Mouse (Mus musculus): ENCODE data around the gene Glt6d1.

The Glt6d1 gene

DNA sequence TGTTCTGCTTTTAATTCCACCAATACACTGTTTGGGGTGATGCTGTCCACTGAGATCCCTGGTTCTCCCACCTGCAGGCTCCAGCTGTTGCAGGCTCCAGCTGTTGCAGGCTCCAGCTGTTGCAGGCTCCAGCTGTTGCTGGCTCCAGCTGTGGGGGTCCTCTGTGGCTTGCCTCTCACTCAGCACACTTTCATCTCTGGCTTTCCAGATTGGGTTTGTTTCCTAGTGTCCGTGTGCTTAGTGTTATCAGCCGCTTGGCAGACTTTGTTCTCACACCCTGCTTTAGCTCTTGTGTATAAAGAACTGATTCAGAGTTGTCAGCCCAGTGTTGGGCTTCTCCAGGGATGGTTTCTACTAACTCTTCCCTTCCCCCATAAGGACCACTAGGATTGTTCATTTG is 18.0 kb downstream of the Glt6d1 start:
- DNase-seq (ENCODE audit: low spot score in 2 of 2): no peak

DNA sequence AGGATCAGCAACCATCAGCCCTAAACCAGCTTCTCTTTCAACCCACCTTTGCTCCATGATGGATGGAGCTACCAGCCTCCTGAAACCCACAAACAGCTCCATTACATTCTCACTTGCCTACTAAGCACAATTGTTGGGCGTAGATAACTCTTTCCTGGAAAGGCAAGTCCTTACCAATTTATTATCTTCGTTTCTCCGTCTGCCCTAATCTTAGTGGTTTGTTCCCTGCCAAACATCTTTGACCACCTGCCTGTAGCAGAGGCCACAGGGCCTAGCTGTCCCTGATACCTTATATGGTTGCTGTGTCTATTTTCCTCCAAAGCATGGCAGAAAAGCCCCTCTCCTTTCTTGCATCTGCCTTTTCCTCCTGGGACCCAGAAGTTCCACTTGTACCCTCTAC is 26.6 kb downstream of the Glt6d1 start:
- no peak for DNase-seq (ENCODE audit: low spot score in 2 of 2)

DNA sequence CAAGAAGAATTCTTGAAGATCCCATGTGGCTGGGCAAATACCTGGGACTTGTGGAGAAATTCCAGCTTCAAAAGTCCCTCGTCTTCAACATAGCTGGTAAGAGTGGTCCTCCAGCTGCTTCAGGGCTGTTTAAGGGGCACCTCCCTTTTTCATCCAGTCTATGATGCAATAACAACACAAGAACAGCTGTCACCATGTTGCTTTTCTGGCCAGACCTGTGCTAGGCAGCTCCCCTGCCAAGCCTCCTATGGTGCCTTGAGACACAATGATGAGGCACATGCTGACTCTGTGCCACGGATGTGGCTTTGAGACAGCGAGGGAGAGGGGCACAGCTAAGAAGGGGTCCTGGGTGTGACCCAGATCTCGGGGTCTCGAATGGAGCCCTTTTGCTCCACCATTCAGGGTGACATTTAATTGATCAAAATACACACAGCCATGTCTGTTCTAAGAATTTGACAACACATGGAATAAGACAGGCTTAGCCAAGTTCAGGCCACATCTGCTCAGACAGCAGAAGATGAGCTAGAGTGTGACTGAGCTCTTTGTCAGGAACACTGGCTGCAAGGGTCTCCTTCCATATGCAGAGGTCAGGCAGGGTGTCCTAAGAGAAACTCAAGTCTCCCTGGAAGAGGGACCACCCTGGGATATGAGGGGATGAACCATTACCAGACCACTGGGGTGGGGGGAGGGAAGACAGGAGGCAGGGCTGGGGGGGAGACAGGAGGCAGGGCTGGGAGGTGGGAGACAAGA is 29.9 kb downstream of the Glt6d1 start:
- no peak for DNase-seq (ENCODE audit: low spot score in 2 of 2)

DNA sequence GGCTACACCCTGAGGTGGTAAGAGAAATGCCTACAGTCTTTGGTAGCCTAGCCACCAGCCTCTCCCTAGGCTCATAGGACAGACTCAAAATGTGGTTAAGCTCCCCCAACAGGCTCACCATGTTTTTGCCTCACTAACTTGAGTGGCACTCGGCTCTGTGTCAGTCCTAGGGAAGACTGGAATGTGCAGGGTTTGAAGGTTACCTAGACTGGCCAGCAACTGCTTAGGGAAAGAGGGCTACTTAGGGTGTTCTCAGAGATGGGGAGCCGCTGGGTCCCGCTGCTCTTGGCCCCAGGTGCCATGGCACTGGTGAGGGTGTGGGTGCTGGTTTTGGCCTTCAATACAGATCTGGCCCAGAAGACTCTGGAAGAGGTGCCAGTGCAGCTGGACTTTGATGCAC is 33.7 kb downstream of the Glt6d1 start, which contains the start of gene Gm13539:
Gm13539 (plus strand) TSS at position 301 of the 400 bp plus-strand sequence.
- no peak for DNase-seq (ENCODE audit: low spot score in 2 of 2)

DNA sequence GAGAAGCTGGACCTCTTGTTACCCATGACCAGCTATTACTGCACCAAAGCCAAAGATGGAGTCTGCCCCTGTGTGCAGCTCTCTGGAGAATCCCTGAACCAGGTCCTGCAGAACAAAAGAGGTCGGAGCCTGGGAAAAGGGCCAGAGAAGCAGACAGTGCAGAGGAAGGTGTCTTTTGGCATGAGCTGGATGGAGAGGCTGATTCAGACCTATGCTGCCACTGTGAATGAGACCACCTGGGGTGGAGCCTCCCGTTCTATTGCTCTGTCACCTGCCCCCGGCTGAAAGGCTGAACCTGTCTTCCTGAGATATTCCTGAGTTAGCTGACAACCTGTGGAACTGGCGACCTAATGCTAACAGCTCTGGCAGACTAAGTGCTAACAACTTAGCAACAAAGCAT is 34.7 kb downstream of the Glt6d1 start:
- no peak for DNase-seq (ENCODE audit: low spot score in 2 of 2)

DNA sequence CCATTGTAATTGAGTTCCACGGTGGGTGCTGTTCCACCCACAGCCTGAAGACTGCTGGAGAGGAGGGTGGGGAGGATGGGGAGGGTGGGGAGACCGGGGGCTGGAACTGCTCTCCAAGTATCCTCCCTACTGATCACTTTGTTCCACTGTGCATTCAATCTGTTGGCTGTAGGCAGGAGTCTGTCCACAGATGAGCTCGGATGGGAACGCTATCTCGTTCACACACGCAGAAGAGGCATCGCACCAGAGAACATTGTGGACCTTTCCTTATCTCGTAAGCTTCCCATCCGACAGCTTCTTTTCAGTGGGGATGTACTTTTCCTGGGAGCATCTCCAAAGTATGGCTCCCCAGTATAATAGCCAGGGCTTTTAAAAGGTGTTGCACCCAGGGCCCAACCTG is 36.6 kb downstream of the Glt6d1 start:
- DNase-seq (ENCODE audit: low spot score in 2 of 2): no peak

DNA sequence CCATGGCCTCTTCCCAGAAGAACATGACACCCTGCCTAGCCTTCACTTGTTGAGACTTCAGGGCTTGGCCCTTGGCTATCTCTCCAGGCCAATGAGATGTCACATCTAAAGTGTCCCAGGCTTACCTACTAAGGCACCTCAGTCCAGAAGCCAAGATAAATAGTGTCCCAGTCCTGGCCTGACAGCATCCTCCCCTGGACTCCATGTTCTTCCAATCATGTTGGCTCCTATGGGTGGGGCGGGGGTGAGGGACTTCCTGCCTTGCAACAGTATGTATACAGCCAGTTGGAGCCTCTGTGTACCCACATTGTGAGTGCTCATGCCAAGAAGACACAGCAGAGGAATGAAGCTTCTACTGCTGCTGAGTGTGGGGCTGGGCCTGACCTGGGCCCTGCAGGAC is 38.9 kb downstream of the Glt6d1 start, which contains the start of gene Lcn11:
Lcn11 (plus strand) TSS at position 301 of the 400 bp plus-strand sequence.
- no peak for DNase-seq (ENCODE audit: low spot score in 2 of 2)

DNA sequence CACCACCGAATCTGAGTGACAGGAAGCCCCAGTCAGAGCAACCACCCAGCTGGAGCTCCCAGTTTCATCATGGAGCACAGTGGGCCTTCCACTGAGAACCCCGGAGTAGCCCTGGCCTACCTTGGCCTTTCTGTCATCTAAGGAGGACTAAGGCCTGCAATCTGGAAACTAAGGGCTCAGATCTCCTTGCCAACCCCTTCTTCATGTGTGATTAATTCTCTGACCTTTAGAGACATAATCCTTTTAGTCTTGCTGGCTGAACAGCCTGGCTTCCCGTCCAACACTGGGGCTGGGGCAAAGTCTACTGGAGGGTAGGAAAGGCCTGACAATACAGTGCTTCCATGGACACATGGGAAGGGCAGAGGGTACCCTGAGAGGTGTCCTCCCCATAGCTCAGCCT is 39.7 kb downstream of the Glt6d1 start:
- no peak for DNase-seq (ENCODE audit: low spot score in 2 of 2)

DNA sequence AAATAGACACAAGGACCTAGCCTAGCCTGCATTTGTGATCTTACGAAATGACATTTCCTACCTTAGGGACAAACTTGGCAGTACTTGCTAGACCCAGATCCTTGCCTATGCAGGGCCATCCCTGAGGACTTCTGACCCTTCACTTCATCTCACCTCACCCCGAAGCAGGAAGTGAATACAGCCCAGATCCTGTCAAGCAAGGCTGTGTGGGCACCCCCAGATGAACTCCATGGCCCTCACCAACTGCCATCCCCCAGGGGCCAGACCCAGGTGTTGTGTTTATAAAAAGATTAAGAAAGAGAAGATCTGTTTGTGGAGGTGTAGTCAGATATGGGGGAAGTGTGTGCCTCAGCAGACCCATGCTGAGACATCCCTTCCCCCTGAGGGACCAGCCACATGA is 41.0 kb downstream of the Glt6d1 start:
- DNase-seq (ENCODE audit: low spot score in 2 of 2): no peak

DNA sequence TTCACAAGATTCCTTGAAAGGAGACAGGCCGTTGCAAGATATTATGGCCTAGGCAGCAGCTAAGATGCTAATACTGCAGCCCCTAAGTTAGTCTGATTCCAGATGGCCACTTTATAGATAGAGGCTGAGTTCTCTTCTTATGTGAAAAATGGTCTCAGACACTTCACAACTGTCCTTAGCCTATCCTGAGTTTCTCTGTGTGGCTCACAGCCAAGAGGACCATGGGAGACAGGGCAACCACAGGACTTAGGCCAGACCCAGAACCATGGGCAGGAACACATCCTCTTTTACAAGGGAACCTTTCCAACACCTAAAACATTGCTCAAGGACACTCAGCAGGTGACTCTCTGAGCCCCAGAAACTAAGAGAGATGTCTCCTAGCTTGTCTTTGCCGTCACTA is 42.1 kb downstream of the Glt6d1 start:
- DNase-seq (ENCODE audit: low spot score in 2 of 2): no peak

DNA sequence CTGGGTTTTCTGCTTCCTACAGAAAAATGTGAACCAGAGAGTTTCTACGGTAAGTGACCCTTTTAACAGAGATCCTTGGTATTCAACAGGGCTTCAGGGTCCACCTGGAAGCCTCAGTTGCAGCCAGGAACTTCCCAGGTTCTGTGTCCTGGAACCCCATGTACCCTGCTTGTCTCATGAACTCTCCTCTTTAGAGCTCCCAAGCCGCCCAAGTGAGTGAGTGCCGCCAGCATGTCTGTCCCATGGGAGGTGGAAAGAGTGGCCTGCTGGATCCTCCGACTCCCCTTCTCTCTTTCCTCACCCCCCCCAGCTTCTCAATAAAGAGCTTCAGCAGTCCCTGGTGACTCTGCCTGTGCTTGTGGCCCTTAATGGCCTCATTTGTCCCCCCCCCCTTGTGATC is 47.9 kb downstream of the Glt6d1 start:
- DNase-seq (ENCODE audit: low spot score in 2 of 2): no peak

DNA sequence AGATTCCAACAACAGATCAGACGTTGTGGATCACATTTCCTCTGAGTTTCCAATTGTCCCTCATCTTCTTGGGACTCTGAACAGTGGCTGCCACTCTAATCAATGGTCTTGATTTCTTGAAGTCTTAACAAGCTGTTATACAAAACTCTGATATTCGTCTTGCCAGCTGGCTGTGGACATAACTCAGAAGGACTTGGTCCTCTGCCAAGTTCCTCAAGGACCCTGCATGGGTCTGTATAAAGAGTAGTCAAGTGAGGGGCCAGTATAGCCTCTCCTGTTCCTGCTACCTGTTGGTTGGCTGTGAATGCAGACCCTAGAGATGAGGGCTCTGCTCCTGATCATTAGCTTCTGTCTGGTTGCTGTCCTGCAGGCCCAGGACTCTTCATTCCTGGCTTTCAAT is 50.4 kb downstream of the Glt6d1 start, which contains the start of gene Lcn3:
Lcn3 (plus strand) TSS at position 301 of the 400 bp plus-strand sequence.
- DNase-seq (ENCODE audit: low spot score in 2 of 2): no peak

DNA sequence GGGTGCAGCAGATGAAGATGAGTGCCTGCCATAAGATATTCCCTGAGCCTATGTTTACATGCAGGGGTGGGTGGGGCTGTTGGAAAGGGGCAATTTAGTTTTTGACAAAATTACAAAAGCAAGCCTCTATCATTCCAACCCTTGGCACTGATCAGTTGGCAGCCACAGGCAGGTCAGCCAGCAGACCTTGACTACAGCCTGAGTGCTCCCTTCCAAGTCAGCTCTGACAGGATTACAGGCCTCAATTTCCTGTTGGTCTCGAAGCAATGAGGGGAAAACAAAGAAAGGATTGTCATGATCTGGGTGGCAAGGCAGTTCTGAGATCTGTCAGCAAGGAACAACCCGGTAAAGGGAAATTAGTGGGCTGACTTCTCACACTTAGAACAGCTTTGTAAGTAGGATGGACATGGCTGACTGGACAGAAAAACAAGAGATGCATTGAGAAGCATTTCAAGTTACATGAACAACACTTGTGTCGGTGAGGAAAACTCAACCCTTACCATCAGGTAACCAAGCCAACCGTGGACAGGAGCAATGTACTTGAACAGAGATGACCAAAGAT is 57.5 kb downstream of the Glt6d1 start:
- DNase-seq (ENCODE audit: low spot score in 2 of 2): no peak

DNA sequence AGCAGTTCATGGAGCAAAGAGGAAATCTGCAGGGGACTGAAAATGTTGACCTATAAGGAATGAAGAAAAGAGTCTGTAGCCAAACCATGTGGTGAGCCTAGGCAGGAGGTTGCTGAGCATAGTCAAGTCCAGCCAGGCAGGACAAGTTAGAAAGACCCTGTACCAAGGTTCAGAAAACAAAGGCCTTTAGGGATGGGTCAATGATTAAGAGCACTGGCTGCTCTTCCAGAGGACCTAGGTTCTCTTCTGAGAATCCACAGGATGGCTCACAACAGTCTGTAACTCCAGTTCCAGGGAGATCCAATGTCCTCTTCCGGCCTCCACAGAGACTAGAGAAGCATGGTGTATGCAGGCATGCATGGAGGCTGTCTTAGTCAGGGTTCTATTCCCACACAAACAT is 61.4 kb downstream of the Glt6d1 start:
- no peak for DNase-seq (ENCODE audit: low spot score in 2 of 2)
